Mouse (Mus musculus): ENCODE results near the gene Pdxp.
A peak's percentile ranks its signal among the peaks of the same experiment; 100 is the strongest.

GRCm38 (mm10) chr15:78931577-78931976, 17.9 kb downstream of the Pdxp start:
- TF ChIP-seq POLR2A (IDR thresholded peaks at IDR 0.05; ENCODE audit: control insufficient read depth in 1 of 2, insufficient read depth in 1 of 2, low read depth in 1 of 2, low read length in 2 of 2, poor library complexity in 1 of 2) (no peak), E2F4 (IDR thresholded peaks at IDR 0.05; ENCODE audit: borderline replicate concordance, low read depth, low read length) (no peak), GATA1 (IDR thresholded peaks at IDR 0.05; ENCODE audit: low read depth, low read length) (no peak), BHLHE40 (IDR thresholded peaks at IDR 0.05; ENCODE audit: borderline replicate concordance, low read depth, low read length) (no peak), CTCF (IDR thresholded peaks at IDR 0.05 in 2 of 3, conservative IDR thresholded peaks at IDR 0.05 in 1 of 3; ENCODE audit: control insufficient read depth in 1 of 3, insufficient read depth in 1 of 3, low read depth in 2 of 3, low read length in 3 of 3, poor library complexity in 1 of 3, severe bottlenecking in 1 of 3) (peak; percentile 80 to 92 (median 86)), TAL1 (IDR thresholded peaks at IDR 0.05; ENCODE audit: low read length) (no peak), ETS1 (IDR thresholded peaks at IDR 0.05; ENCODE audit: low read depth, low read length) (peak; percentile 32; the same call in 1 of the 2 replicates), USF2 (IDR thresholded peaks at IDR 0.05; ENCODE audit: borderline replicate concordance in 1 of 2, insufficient read depth in 1 of 2, low read depth in 1 of 2, low read length in 2 of 2) (no peak), UBTF (IDR thresholded peaks at IDR 0.05; ENCODE audit: borderline replicate concordance, insufficient read depth, low read depth, low read length) (no peak), SIN3A (IDR thresholded peaks at IDR 0.05; ENCODE audit: low read length) (peak; percentile 63), MYC (IDR thresholded peaks at IDR 0.05; ENCODE audit: low read depth, low read length) (0 out of 2 replicates have a peak, but pooled peaks have one; percentile 13)

Data from MEL (cell line).